Mouse (Mus musculus) liver, postnatal 0 days (tissue): ENCODE results near the gene Chmp6. TPM values are rescaled to one million over a fixed set of nuclear protein-coding genes. Genes with fewer than 3 reads are reported as not detected.

Experiments used
- ATAC-seq: fragments of 200-750 bp; cut with Nextera tagmentation; 2 replicates; pipeline ENCODE4 v1.8.0; 2017; ENCODE audit warnings: mild to moderate bottlenecking, moderate library complexity
- DNase-seq: peaks from one replicate; pipeline ENCODE4 v3.0.0-alpha.2; 2016
- H3K27ac ChIP-seq: fragments of 300-500 bp; sonication (generic); 2 replicates; pipeline ENCODE4 v1.5.1; 2014; ENCODE audit warnings: antibody characterized with exemption, moderate library complexity, mild to moderate bottlenecking, low read depth
- H3K27me3 ChIP-seq: fragments of 300-500 bp; sonication (generic); 2 replicates; pipeline ENCODE4 v1.6.1; 2014; ENCODE audit warnings: low read length, control low read depth, mixed read lengths; ENCODE audit not compliant: insufficient read depth
- H3K36me3 ChIP-seq: fragments of 300-500 bp; sonication (generic); replicated peaks from 2 replicates; pipeline ENCODE4 v1.6.1; 2014; ENCODE audit warnings: mild to moderate bottlenecking, control low read depth, low read length, moderate library complexity, mixed read lengths; ENCODE audit not compliant: insufficient read depth
- H3K4me1 ChIP-seq: fragments of 300-500 bp; sonication (generic); 2 replicates; pipeline ENCODE4 v1.6.1; 2014; ENCODE audit warnings: antibody characterized with exemption, mild to moderate bottlenecking, control low read depth; ENCODE audit not compliant: insufficient read depth
- H3K4me2 ChIP-seq: fragments of 300-500 bp; sonication (generic); 2 replicates; pipeline ENCODE4 v1.6.1; 2014; ENCODE audit warnings: low read depth, mild to moderate bottlenecking, low read length, moderate library complexity, mixed read lengths
- H3K4me3 ChIP-seq: fragments of 300-500 bp; sonication (generic); 2 replicates; pipeline ENCODE4 v1.5.1; 2014; ENCODE audit warnings: low read depth, low read length
- H3K9ac ChIP-seq: fragments of 300-500 bp; sonication (generic); replicated peaks from 2 replicates; pipeline ENCODE4 v1.6.1; 2014; ENCODE audit warnings: mild to moderate bottlenecking, moderate library complexity
- H3K9me3 ChIP-seq: fragments of 300-500 bp; sonication (generic); 2 replicates; pipeline ENCODE4 v1.6.1; 2016; ENCODE audit warnings: mild to moderate bottlenecking, control low read depth, low read length, mixed read lengths
- CTCF ChIP-seq: sonication (generic); IDR thresholded peaks from 2 replicates; pipeline ENCODE4 v1.5.1; 2016; ENCODE audit warnings: antibody characterized with exemption, low read depth
- EP300 ChIP-seq: IDR thresholded peaks from 2 replicates; pipeline ENCODE4 v1.6.1; 2016; ENCODE audit warnings: antibody characterized with exemption, low read depth, mild to moderate bottlenecking
- WGBS: fragments of 180-500 bp; shearing (Covaris S2); extraction: QIAGEN DNeasy Blood & Tissue Kit; methylation state at CpG from one replicate; pipeline ENCODE4 v1.1.7; 2014; ENCODE audit not compliant: insufficient replicate concordance; 5-methylcytosine and 5-hydroxymethylcytosine counted together
- polyA plus RNA-seq: library from polyadenylated mRNA; unstranded; fragments of >200 nt; fragmentation: Nextera tagmentation; extraction: Ambion mirVana; gene quantifications from 2 replicates; pipeline ENCODE4 v1.2.1, GENCODE M21; 2015

Gene Chmp6
- polyA plus RNA-seq, 1 experiment from 2014 or later = 30.5 TPM

GRCm38 (mm10) chr11:119947897-119948296 lies 34.7 kb downstream of the Chmp6 start:
- TF ChIP-seq EP300 (no peak), CTCF (peak; percentile 47)

GRCm38 (mm10) chr11:119948305-119948704 lies 35.1 kb downstream of the Chmp6 start:
- Histone ChIP-seq H3K9ac (peak overlapping the region; percentile 54), H3K27ac (peak overlapping the region; percentile 96), H3K4me1 (peaks cover 54% of the 10 kb centered on the region), H3K36me3 (no peaks in the 10 kb centered on the region), H3K9me3 (no peaks in the 10 kb centered on the region), H3K4me3 (no peak overlapping the region), H3K4me2 (no peak overlapping the region; the same call in 1 of the 2 replicates), H3K27me3 (no peaks in the 10 kb centered on the region)
- 54% methylated on average over 4 of the region's 4 CpGs for WGBS
- TF ChIP-seq CTCF = no peak
- TF ChIP-seq EP300 = no peak
- ATAC-seq (no peak), DNase-seq (no peak)

More at GRCm38 (mm10) chr11:119947897-119948296, 34.7 kb downstream of the Chmp6 start:
- 57% methylated on average over 2 of the region's 2 CpGs for WGBS
- H3K27ac ChIP-seq = peak overlapping the region; percentile 96
- H3K4me1 ChIP-seq = peaks cover 50% of the 10 kb centered on the region
- H3K27me3 ChIP-seq = no peaks in the 10 kb centered on the region
- no peak for ATAC-seq
- H3K4me2 ChIP-seq = peak overlapping the region; percentile 47
- no peak for DNase-seq
- H3K36me3 ChIP-seq = no peaks in the 10 kb centered on the region
- no peaks in the 10 kb centered on the region for H3K9me3 ChIP-seq
- peak overlapping the region; percentile 54 for H3K9ac ChIP-seq
- H3K4me3 ChIP-seq = no peak overlapping the region

GRCm38 (mm10) chr11:119948803-119949202 lies 35.6 kb downstream of the Chmp6 start:
- ATAC-seq (no peak), DNase-seq (no peak)
- H3K4me3 ChIP-seq = no peak overlapping the region
- peaks cover 59% of the 10 kb centered on the region for H3K4me1 ChIP-seq
- peak overlapping the region; percentile 54 for H3K9ac ChIP-seq
- no peaks in the 10 kb centered on the region for H3K9me3 ChIP-seq
- 64% methylated on average over 2 of the region's 2 CpGs for WGBS
- H3K27ac ChIP-seq = peak overlapping the region; percentile 96
- no peaks in the 10 kb centered on the region for H3K27me3 ChIP-seq
- no peak overlapping the region for H3K4me2 ChIP-seq
- H3K36me3 ChIP-seq = no peaks in the 10 kb centered on the region
- no peak for TF ChIP-seq EP300
- no peak for TF ChIP-seq CTCF

GRCm38 (mm10) chr11:119950535-119950934 lies 37.3 kb downstream of the Chmp6 start:
- Histone ChIP-seq H3K36me3 (no peaks in the 10 kb centered on the region), H3K4me2 (no peak overlapping the region), H3K4me3 (no peak overlapping the region), H3K27me3 (no peaks in the 10 kb centered on the region), H3K27ac (no peak overlapping the region), H3K9me3 (no peaks in the 10 kb centered on the region), H3K4me1 (peaks cover 74% of the 10 kb centered on the region), H3K9ac (no peak overlapping the region)
- WGBS = 84% methylated on average over 3 of the region's 3 CpGs
- TF ChIP-seq CTCF (no peak), EP300 (no peak)
- ATAC-seq (no peak), DNase-seq (no peak)

- H3K4me2 ChIP-seq = no peak overlapping the region
- H3K9ac ChIP-seq = no peak overlapping the region
- no peak overlapping the region for H3K4me3 ChIP-seq
- 64% methylated on average over 6 of the region's 6 CpGs for WGBS
- no peaks in the 10 kb centered on the region for H3K27me3 ChIP-seq
- ATAC-seq (no peak), DNase-seq (no peak)
- peaks cover 79% of the 10 kb centered on the region for H3K4me1 ChIP-seq
- H3K36me3 ChIP-seq = no peaks in the 10 kb centered on the region
- no peak overlapping the region for H3K27ac ChIP-seq
- H3K9me3 ChIP-seq = no peaks in the 10 kb centered on the region
- TF ChIP-seq CTCF (no peak), EP300 (no peak)
Measured at GRCm38 (mm10) chr11:119951326-119951725, 38.1 kb downstream of the Chmp6 start.

- no peak for DNase-seq
- Histone ChIP-seq H3K9me3 (no peaks in the 10 kb centered on the region), H3K36me3 (no peaks in the 10 kb centered on the region), H3K9ac (no peak overlapping the region), H3K4me3 (no peak overlapping the region), H3K27me3 (no peaks in the 10 kb centered on the region), H3K4me1 (peaks cover 72% of the 10 kb centered on the region), H3K27ac (peak overlapping the region; percentile 39), H3K4me2 (no peak overlapping the region)
- TF ChIP-seq CTCF (no peak), EP300 (no peak)
- WGBS = 54% methylated on average over 5 of the region's 5 CpGs
- no peak for ATAC-seq
Measured at GRCm38 (mm10) chr11:119952429-119953224, 39.4 kb downstream of the Chmp6 start.
